Comparison of ENCODE assay signal across 9 mouse cellular contexts in the genomic region with DNA sequence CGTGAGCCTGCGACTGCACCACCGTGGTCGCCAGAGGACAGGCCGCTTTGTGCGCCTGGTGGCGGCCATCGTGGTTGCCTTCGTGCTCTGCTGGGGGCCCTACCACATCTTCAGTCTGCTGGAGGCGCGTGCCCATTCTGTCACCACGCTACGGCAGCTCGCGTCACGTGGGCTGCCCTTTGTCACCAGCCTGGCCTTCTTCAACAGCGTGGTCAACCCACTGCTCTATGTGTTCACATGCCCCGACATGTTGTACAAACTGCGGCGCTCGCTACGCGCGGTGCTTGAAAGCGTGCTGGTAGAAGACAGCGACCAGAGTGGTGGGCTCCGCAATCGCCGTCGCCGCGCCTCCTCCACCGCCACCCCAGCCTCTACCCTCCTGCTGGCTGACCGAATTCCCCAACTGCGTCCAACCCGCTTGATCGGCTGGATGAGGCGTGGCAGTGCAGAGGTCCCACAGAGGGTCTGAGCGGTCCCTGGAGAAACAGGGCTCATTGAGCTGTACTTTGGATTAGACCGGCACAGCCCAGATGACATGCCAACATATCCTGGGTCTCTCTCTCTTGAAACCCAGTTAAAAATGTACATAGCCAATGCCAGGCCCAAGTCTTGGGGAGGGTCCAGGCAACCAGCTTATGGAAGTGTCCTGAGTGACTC. TPM values are rescaled to one million over a fixed set of nuclear protein-coding genes. Genes with fewer than 3 reads are reported as not detected.
DNase-seq lines count a peak whose midpoint lies in the region; ATAC-seq and TF ChIP-seq lines count a peak whose summit lies in the region.
"Had no signal": no experiment of that assay in that cellular context is flagged by ENCODE, and none has a peak within 500 bp of the region (broad histone marks: within the 10 kb centered on the region; RNA-seq: fewer than 3 reads in every experiment).

No protein-coding gene starts in this region.

- H3K4me1 ChIP-seq in heart, embryonic 14.5 days (ENCODE audit: control insufficient read depth in 2 of 2, insufficient read depth in 2 of 2, low read length in 2 of 2) = peaks cover 11 to 17% of the 10 kb centered on the region in 2 experiments
- peaks cover 16% of the 10 kb centered on the region for H3K4me1 ChIP-seq in G1E (ENCODE audit: insufficient read depth, low read depth, low read length)
- 0 out of 2 replicates have a peak, but pooled peaks cover 8% of the 10 kb centered on the region for H3K4me1 ChIP-seq in embryonic facial prominence, embryonic 14.5 days (ENCODE audit: control insufficient read depth, insufficient read depth, low read length)

- DNase-seq in heart, postnatal 14 days = no peak
- no peak for DNase-seq in G1E (ENCODE audit: low spot score)
- peak; percentile 45 for DNase-seq in embryonic facial prominence, embryonic 14.5 days (ENCODE audit: low spot score)
- DNase-seq in kidney, postnatal 4 days = peak; percentile 43 to 56
- DNase-seq in neural tube, embryonic 10.5 days (ENCODE audit: extremely low spot score, low spot score) = peak; percentile 70
- DNase-seq in gastrocnemius, adult 8-10 months (ENCODE audit: low spot score in 2 of 2) = no peak
- no peak for DNase-seq in left cerebral cortex, adult 8-10 months (ENCODE audit: low spot score in 2 of 2)

- peaks cover 45% of the 10 kb centered on the region for H3K36me3 ChIP-seq in heart, embryonic 14.5 days (ENCODE audit: control insufficient read depth, insufficient read depth, low read length)
- H3K36me3 ChIP-seq in G1E (replicated peaks) = peaks cover 63% of the 10 kb centered on the region
- peaks cover 43% of the 10 kb centered on the region for H3K36me3 ChIP-seq in embryonic facial prominence, embryonic 14.5 days (ENCODE audit: control insufficient read depth, insufficient read depth, low read length)

- H3K9me3 ChIP-seq in heart, embryonic 14.5 days (ENCODE audit: control insufficient read depth, low read length) = no peaks in the 10 kb centered on the region
- H3K9me3 ChIP-seq in G1E (replicated peaks) = peaks cover 10% of the 10 kb centered on the region
- no peaks in the 10 kb centered on the region for H3K9me3 ChIP-seq in embryonic facial prominence, embryonic 14.5 days (ENCODE audit: control insufficient read depth, low read length)

- no peak for TF ChIP-seq CTCF in G1E (IDR thresholded peaks at IDR 0.05; ENCODE audit: low read depth, low read length)

- no peak overlapping the region for H3K27ac ChIP-seq in heart, embryonic 14.5 days (replicated peaks in 1 of 2; ENCODE audit: control insufficient read depth in 1 of 2, insufficient read depth in 1 of 2, low read depth in 2 of 2, low read length in 2 of 2)
- peak overlapping the region; percentile 48; the same call in 1 of the 2 replicates for H3K27ac ChIP-seq in embryonic facial prominence, embryonic 14.5 days (replicated peaks; ENCODE audit: low read depth, low read length)

- 4% methylated on average over 40 of the region's 40 CpGs for WGBS in heart, embryonic 14.5 days
- WGBS in embryonic facial prominence, embryonic 14.5 days = 2% methylated on average over 40 of the region's 40 CpGs

- peaks cover 4% of the 10 kb centered on the region; the same call in 1 of the 2 replicates for H3K27me3 ChIP-seq in heart, embryonic 14.5 days (ENCODE audit: control insufficient read depth, insufficient read depth, low read length)
- H3K27me3 ChIP-seq in G1E (ENCODE audit: insufficient read depth, low read length) = peaks cover 12% of the 10 kb centered on the region; the same call in 1 of the 2 replicates
- no peaks in the 10 kb centered on the region; the same call in 1 of the 2 replicates for H3K27me3 ChIP-seq in embryonic facial prominence, embryonic 14.5 days (replicated peaks; ENCODE audit: control insufficient read depth, insufficient read depth, low read length)

- intact Hi-C loops in heart, postnatal 14 days (cut with DNase I) = no loop called here

- H3K4me2 ChIP-seq in heart, embryonic 14.5 days (ENCODE audit: low read length) = peak overlapping the region; percentile 73
- peak overlapping the region; percentile 96 for H3K4me2 ChIP-seq in embryonic facial prominence, embryonic 14.5 days (ENCODE audit: low read depth, low read length)

- ATAC-seq in heart, embryonic 14.5 days (ENCODE audit: insufficient number of reproducible peaks, insufficient read depth, low FRiP score, low read depth) = peak; percentile 22; the same call in 1 of the 2 replicates
- ATAC-seq in G1E (ENCODE audit: extremely low read depth, insufficient number of reproducible peaks, low FRiP score, poor library complexity, severe bottlenecking) = no peak
- peak; percentile 63 for ATAC-seq in embryonic facial prominence, embryonic 14.5 days (ENCODE audit: low read depth)

- peak overlapping the region; percentile 34 to 35 for H3K4me3 ChIP-seq in heart, embryonic 14.5 days (ENCODE audit: control insufficient read depth in 1 of 2, insufficient read depth in 1 of 2, low read depth in 1 of 2, low read length in 2 of 2)
- 0 out of 2 replicates have a peak overlapping the region, but pooled peaks have one; percentile 8 for H3K4me3 ChIP-seq in G1E (ENCODE audit: low read depth, low read length)
- peak overlapping the region; percentile 42 for H3K4me3 ChIP-seq in embryonic facial prominence, embryonic 14.5 days (ENCODE audit: low read depth, low read length)

- peak overlapping the region; percentile 71 for H3K9ac ChIP-seq in heart, embryonic 14.5 days (ENCODE audit: low read length)
- H3K9ac ChIP-seq in embryonic facial prominence, embryonic 14.5 days (ENCODE audit: low read depth, low read length) = peak overlapping the region; percentile 69

RNA-seq across cellular contexts. Expression of a gene that starts 4.0 kb away (rescaled TPM):
- 0.07 and 0.22 TPM in 2 replicates for polyA plus RNA-seq in heart, embryonic 14.5 days (2014; fragmentation: Nextera tagmentation; extraction: Ambion mirVana)
- under 1 TPM in 1 of 2 experiments, not detected in 1; 0.14 TPM for total RNA-seq in heart, postnatal 14 days (2021)
- not detected in 2 replicates for total RNA-seq in G1E (2014; fragmentation: Nextera tagmentation)
- 0.12 TPM in 1 of 2 replicates, not detected in the other for total RNA-seq in G1E (2017)
- polyA plus RNA-seq in G1E (2012) = not detected in 2 replicates
- 0.08 and 0.20 TPM in 2 replicates for polyA plus RNA-seq in embryonic facial prominence, embryonic 14.5 days (2014; fragmentation: Nextera tagmentation; extraction: Ambion mirVana)
- not detected for total RNA-seq in gastrocnemius, adult 8-10 months (2022)
- total RNA-seq in left cerebral cortex, adult 8-10 months (2022) = under 1 TPM in 2 of 4 experiments, not detected in 2; 0.17 to 0.19 TPM

RNA-seq across cellular contexts. Expression of a gene that starts 8.1 kb away (rescaled TPM):
- polyA plus RNA-seq in heart, embryonic 14.5 days (2014; fragmentation: Nextera tagmentation; extraction: Ambion mirVana) = 12.9 and 14.7 TPM in 2 replicates
- total RNA-seq in heart, postnatal 14 days (2021) = 1 to 10 TPM; 5.3 to 6.4 TPM
- total RNA-seq in G1E (2014; fragmentation: Nextera tagmentation) (18.8 and 21.2 TPM in 2 replicates), G1E (2017) (10.0 and 10.1 TPM in 2 replicates)
- polyA plus RNA-seq in G1E (2012) = 45.7 and 51.6 TPM in 2 replicates
- 22.4 and 25.2 TPM in 2 replicates for polyA plus RNA-seq in embryonic facial prominence, embryonic 14.5 days (2014; fragmentation: Nextera tagmentation; extraction: Ambion mirVana)
- total RNA-seq in gastrocnemius, adult 8-10 months (2022) = 10 to 100 TPM; 13.4 to 14.5 (median 13.9) TPM
- total RNA-seq in left cerebral cortex, adult 8-10 months (2022) = 1 to 10 TPM; 7.2 to 8.2 (median 7.7) TPM

RNA-seq across cellular contexts. Expression of a gene that starts 20.5 kb away (rescaled TPM):
- polyA plus RNA-seq in heart, embryonic 14.5 days (2014; fragmentation: Nextera tagmentation; extraction: Ambion mirVana) = not detected in 2 replicates
- total RNA-seq in heart, postnatal 14 days (2021) = not detected
- not detected in 2 replicates for total RNA-seq in G1E (2014; fragmentation: Nextera tagmentation)
- total RNA-seq in G1E (2017) = not detected in 2 replicates
- 0.03 TPM in 1 of 2 replicates, not detected in the other for polyA plus RNA-seq in G1E (2012)
- 0.17 TPM in 1 of 2 replicates, not detected in the other for polyA plus RNA-seq in embryonic facial prominence, embryonic 14.5 days (2014; fragmentation: Nextera tagmentation; extraction: Ambion mirVana)
- not detected for total RNA-seq in gastrocnemius, adult 8-10 months (2022)
- 1 to 10 TPM in 1 of 4 experiments, under 1 TPM in 1, not detected in 2; 0.19 to 1.5 TPM for total RNA-seq in left cerebral cortex, adult 8-10 months (2022)
- total RNA-seq: left cerebral cortex, postnatal 10 days had no signal

RNA-seq across cellular contexts. Expression of a gene that starts 33.5 kb away (rescaled TPM):
- not detected in 2 replicates for polyA plus RNA-seq in heart, embryonic 14.5 days (2014; fragmentation: Nextera tagmentation; extraction: Ambion mirVana)
- total RNA-seq in heart, postnatal 14 days (2021) = not detected
- not detected in 2 replicates for total RNA-seq in G1E (2014; fragmentation: Nextera tagmentation)
- total RNA-seq in G1E (2017) = not detected in 2 replicates
- 0.05 TPM in 1 of 2 replicates, not detected in the other for polyA plus RNA-seq in G1E (2012)
- polyA plus RNA-seq in embryonic facial prominence, embryonic 14.5 days (2014; fragmentation: Nextera tagmentation; extraction: Ambion mirVana) = 0.53 and 0.89 TPM in 2 replicates
- total RNA-seq in gastrocnemius, adult 8-10 months (2022) = not detected
- total RNA-seq in left cerebral cortex, adult 8-10 months (2022) = not detected
- total RNA-seq: left cerebral cortex, postnatal 10 days had no signal

RNA-seq across cellular contexts. Expression of a gene that starts 45.9 kb away (rescaled TPM):
- polyA plus RNA-seq in heart, embryonic 14.5 days (2014; fragmentation: Nextera tagmentation; extraction: Ambion mirVana) = 32.0 and 35.3 TPM in 2 replicates
- 100 to 1,000 TPM; 184 to 192 TPM for total RNA-seq in heart, postnatal 14 days (2021)
- total RNA-seq in G1E (2014; fragmentation: Nextera tagmentation) (79.4 and 88.8 TPM in 2 replicates), G1E (2017) (192 and 250 TPM in 2 replicates)
- 81.9 and 89.0 TPM in 2 replicates for polyA plus RNA-seq in G1E (2012)
- 41.9 and 46.1 TPM in 2 replicates for polyA plus RNA-seq in embryonic facial prominence, embryonic 14.5 days (2014; fragmentation: Nextera tagmentation; extraction: Ambion mirVana)
- total RNA-seq in gastrocnemius, adult 8-10 months (2022) = 100 to 1,000 TPM; 151 to 188 (median 167) TPM
- 100 to 1,000 TPM; 196 to 220 (median 207) TPM for total RNA-seq in left cerebral cortex, adult 8-10 months (2022)

Comparison
In these comparisons a context has a peak if more than half of its experiments do, and no peak if none do; other contexts are left out.
1. DNase-seq: peak in embryonic facial prominence, embryonic 14.5 days (single experiment), kidney, postnatal 4 days (2 of 2) and neural tube, embryonic 10.5 days (single experiment); none in heart, postnatal 14 days (0 of 2), G1E (single experiment), gastrocnemius, adult 8-10 months (0 of 2) and left cerebral cortex, adult 8-10 months (0 of 2).
2. Peak in every context shown above with its lines, with median percentiles within 50 percentile points of each other: H3K4me3 ChIP-seq.